Mouse (Mus musculus): ENCODE results near the gene Cracr2a. TPM values are rescaled to one million over a fixed set of nuclear protein-coding genes. Genes with fewer than 3 reads are reported as not detected.

Cracr2a gene
- total RNA-seq, 2 experiments from 2014 or later: 1.7 to 3.2 TPM

GRCm38 (mm10) chr6:127565951-127566732, 5.0 kb downstream of the Cracr2a start:
- no peak for DNase-seq

- no peak for DNase-seq
Measured at GRCm38 (mm10) chr6:127571849-127572550, 10.9 kb downstream of the Cracr2a start.

GRCm38 (mm10) chr6:127573779-127574463, 12.8 kb downstream of the Cracr2a start:
- no peak for DNase-seq

GRCm38 (mm10) chr6:127575194-127575593, 14.1 kb downstream of the Cracr2a start:
- DNase-seq: no peak

- no peak for DNase-seq
Measured at GRCm38 (mm10) chr6:127577688-127578087, 16.6 kb downstream of the Cracr2a start.

GRCm38 (mm10) chr6:127578316-127578715, 17.2 kb downstream of the Cracr2a start:
- DNase-seq: peak; percentile 54

- DNase-seq: no peak
Measured at GRCm38 (mm10) chr6:127578810-127579209, 17.7 kb downstream of the Cracr2a start.

- no peak for DNase-seq
Measured at GRCm38 (mm10) chr6:127581915-127582314, 20.8 kb downstream of the Cracr2a start.

GRCm38 (mm10) chr6:127582391-127583176, 21.4 kb downstream of the Cracr2a start:
- peak; percentile 89 for DNase-seq

- DNase-seq: no peak
Measured at GRCm38 (mm10) chr6:127591467-127591866, 30.3 kb downstream of the Cracr2a start.

GRCm38 (mm10) chr6:127593487-127593886, 32.3 kb downstream of the Cracr2a start:
- DNase-seq: no peak

GRCm38 (mm10) chr6:127599280-127599679, 38.1 kb downstream of the Cracr2a start:
- DNase-seq: no peak

GRCm38 (mm10) chr6:127605067-127606025, 44.2 kb downstream of the Cracr2a start:
- DNase-seq: no peak

GRCm38 (mm10) chr6:127609673-127610072, 48.5 kb downstream of the Cracr2a start:
- DNase-seq: no peak

GRCm38 (mm10) chr6:127611216-127611615, 50.1 kb downstream of the Cracr2a start:
- DNase-seq: no peak

- DNase-seq: no peak
Measured at GRCm38 (mm10) chr6:127614083-127614984, 53.2 kb downstream of the Cracr2a start.

GRCm38 (mm10) chr6:127616623-127617022, 55.5 kb downstream of the Cracr2a start:
- DNase-seq: no peak

- DNase-seq: peak; percentile 47
Measured at GRCm38 (mm10) chr6:127617258-127618025, 56.3 kb downstream of the Cracr2a start.

GRCm38 (mm10) chr6:127618686-127619085, 57.5 kb downstream of the Cracr2a start:
- no peak for DNase-seq
